Mouse (Mus musculus) lung, postnatal 0 days (tissue): ENCODE results near the gene Slc19a2.

Source experiments
- CTCF ChIP-seq: IDR thresholded peaks from 2 replicates; pipeline ENCODE4 v1.5.1; 2016; ENCODE audit warnings: antibody characterized with exemption, mild to moderate bottlenecking
- EP300 ChIP-seq: IDR thresholded peaks from 2 replicates; pipeline ENCODE4 v1.6.1; 2016; ENCODE audit warnings: antibody characterized with exemption, mild to moderate bottlenecking, control low read depth

DNA sequence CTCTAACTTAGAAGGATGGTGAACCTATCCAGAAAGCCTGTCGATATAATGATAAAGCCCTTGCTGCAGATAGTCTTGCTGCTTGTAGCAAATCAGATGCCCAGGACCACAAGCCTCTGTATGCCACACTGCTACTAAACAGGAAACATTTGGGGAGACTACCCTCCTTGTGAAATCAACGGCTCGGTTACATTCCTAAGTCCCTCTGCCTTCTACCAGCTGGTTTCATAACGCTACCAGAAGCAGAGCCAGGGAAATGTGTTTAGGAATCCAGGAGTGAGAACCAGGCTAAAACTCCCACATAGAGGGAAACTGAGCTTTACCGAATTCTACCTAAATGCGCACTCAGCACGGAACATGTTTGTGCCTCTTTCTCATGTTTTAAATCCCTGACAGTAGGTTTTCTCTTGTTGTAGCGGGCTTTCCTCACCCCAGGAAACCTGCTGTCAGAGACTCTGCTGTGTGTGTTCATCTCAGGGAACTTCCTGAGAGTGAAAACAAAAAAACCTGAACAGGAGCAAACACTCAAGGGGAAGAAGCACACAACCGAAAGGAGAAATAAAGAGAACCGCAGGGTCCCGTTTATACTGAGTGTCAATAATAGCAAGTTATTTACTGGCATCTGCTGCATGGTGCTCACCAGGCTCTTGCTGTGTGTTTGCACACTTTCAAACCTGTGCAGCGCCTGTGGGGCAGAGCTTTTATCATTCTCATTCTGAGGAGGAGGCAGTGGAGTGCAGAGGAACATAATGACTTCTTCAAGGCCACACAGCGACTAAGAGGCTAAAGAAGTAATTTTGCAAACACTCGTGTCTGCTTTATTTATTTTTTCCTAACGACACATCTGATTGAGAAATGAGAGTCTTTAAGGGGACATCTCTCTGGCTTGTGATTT lies 30.8 kb upstream of the Slc19a2 start:
- TF ChIP-seq CTCF (no peak), EP300 (no peak)
